Mouse (Mus musculus) layer of hippocampus, adult 18-20 months (tissue): ENCODE data around the gene Actr1a. TPM values are rescaled to one million over a fixed set of nuclear protein-coding genes. Genes with fewer than 3 reads are reported as not detected.

Experiments used
- DNase-seq, 2 experiments: peaks; one replicate each; pipeline ENCODE4 v3.0.0; 2022; ENCODE audit warnings: low spot score in 2 of 2
- total RNA-seq, 2 experiments: library from RNA; stranded (reverse); gene quantifications; 2 replicates each; pipeline ENCODE4 v1.2.3; 2021

The Actr1a gene
- total RNA-seq, 2 experiments from 2014 or later = 192 to 196 TPM

GRCm38 (mm10) chr19:46400558-46400957, 5.0 kb upstream of the Actr1a start:
- DNase-seq = no peak

- no peak for DNase-seq
These were observed 4.3 kb upstream of the Actr1a start for GRCm38 (mm10) chr19:46399886-46400285.

GRCm38 (mm10) chr19:46399372-46399771, 3.8 kb upstream of the Actr1a start:
- no peak for DNase-seq

- no peak for DNase-seq
These were observed 2.9 kb upstream of the Actr1a start for GRCm38 (mm10) chr19:46398401-46398800.

- DNase-seq = no peak
These were observed 2.0 kb upstream of the Actr1a start for GRCm38 (mm10) chr19:46397436-46398001.

GRCm38 (mm10) chr19:46396686-46397435, 1.3 kb upstream of the Actr1a start, which contains the start of gene Sufu:
TSS of gene Sufu (plus strand) at chr19:46396896.
- peak; percentile 98 to 99 for DNase-seq

- no peak for DNase-seq
These were observed 561 bp upstream of the Actr1a start for GRCm38 (mm10) chr19:46396109-46396508.

- DNase-seq = no peak
These were observed 838 bp downstream of the Actr1a start for GRCm38 (mm10) chr19:46394712-46395108.

- DNase-seq = no peak
These were observed 3.5 kb downstream of the Actr1a start for GRCm38 (mm10) chr19:46392018-46392417.

GRCm38 (mm10) chr19:46389872-46390271, 5.7 kb downstream of the Actr1a start:
- no peak for DNase-seq

- DNase-seq = no peak
These were observed 13.3 kb downstream of the Actr1a start for GRCm38 (mm10) chr19:46382275-46382674.

GRCm38 (mm10) chr19:46375891-46376290, 19.7 kb downstream of the Actr1a start:
- DNase-seq = no peak

GRCm38 (mm10) chr19:46375489-46375888, 20.1 kb downstream of the Actr1a start:
- DNase-seq = peak in 1 of 2 experiments; percentile 59

- DNase-seq = no peak
These were observed 21.0 kb downstream of the Actr1a start for GRCm38 (mm10) chr19:46374477-46375088.

GRCm38 (mm10) chr19:46369204-46369603, 26.3 kb downstream of the Actr1a start:
- peak; percentile 39 to 71 for DNase-seq

GRCm38 (mm10) chr19:46367798-46368590, 27.6 kb downstream of the Actr1a start:
- peak; percentile 42 to 53 for DNase-seq

- no peak for DNase-seq
These were observed 32.1 kb downstream of the Actr1a start for GRCm38 (mm10) chr19:46363294-46364009.

- DNase-seq = no peak
These were observed 33.4 kb downstream of the Actr1a start for GRCm38 (mm10) chr19:46362104-46362503.

- no peak for DNase-seq
These were observed 37.2 kb downstream of the Actr1a start for GRCm38 (mm10) chr19:46358381-46358780.

GRCm38 (mm10) chr19:46357344-46358280, 37.9 kb downstream of the Actr1a start:
- DNase-seq = no peak
